Mouse (Mus musculus): ENCODE data around the gene Lrrc15.
A peak's percentile ranks its signal among the peaks of the same experiment; 100 is the strongest.

Gene Lrrc15

GRCm38 (mm10) chr16:30282844-30283495 is at the start of gene Lrrc15:
Gene Lrrc15 (minus strand): TSS chr16:30283256.
- DNase-seq (ENCODE audit: low spot score in 2 of 2), result no peak

- no peak for DNase-seq (ENCODE audit: low spot score in 2 of 2)
Measured at GRCm38 (mm10) chr16:30314236-30314635, 31.2 kb upstream of the Lrrc15 start.

DNA sequence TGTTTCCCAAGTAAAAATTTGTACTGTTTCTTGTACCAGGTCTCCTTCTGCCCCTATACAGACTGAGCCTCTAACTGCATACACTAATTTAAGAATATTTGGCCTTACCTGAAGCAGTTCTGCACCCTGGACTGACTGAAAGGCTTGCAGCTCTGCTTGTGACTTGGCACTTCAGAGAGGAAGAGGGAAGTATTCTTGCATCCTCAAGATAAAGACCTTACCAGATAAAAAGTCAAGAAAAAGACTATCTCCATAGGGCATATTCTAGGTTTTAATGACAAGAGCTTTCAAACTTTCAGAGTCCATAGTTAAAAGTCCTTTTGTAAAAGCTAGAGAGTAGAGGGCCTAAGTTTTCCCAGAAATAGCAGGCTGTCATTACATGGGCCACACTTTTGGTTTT is 27.6 kb upstream of the Lrrc15 start, which contains the start of gene Gp5:
Gene Gp5, minus strand, starts transcription at position 133 of the 400 bp plus-strand sequence.
- no peak for DNase-seq (ENCODE audit: low spot score in 2 of 2)

- DNase-seq (ENCODE audit: low spot score in 2 of 2), result no peak
Measured at GRCm38 (mm10) chr16:30310171-30310515, 27.1 kb upstream of the Lrrc15 start.

DNA sequence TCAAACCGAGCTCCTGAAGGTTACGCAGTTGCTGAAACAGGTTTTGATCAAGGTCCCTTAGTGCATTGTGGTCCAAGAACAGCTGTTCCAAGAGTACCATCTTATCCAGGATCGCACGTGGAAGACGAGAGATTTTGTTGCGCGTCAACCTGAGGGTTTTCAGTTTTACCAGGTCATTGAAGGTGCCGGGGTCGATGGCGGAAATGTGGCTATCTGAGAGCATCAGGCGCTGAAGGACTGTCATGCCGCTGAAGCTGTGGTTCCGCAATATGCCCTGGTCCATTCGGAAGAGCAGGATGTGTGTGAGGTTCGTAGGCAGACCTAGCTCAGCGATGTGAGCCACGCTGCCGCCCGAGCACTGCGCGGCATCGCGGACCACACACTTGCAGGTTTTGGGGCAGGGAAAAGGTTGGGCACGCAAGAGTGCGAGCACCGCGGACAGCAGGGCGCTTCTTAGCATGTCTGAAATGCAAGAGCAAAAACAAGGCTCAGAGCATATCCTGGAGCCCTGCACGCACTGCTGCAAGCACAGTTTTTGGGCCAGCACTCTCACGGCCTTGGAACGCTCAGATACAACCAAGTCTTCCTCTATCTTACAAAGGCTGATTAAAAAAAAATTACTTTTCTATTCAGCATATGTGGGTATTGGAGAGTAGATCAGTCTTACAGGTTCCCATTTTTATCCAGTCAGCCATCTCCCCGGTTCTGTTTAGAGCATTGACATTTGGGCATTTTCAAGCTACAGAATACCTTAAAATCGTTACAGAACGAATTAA is 26.5 kb upstream of the Lrrc15 start:
- DNase-seq (ENCODE audit: low spot score in 2 of 2), result peak in 1 of 2 experiments; percentile 20

DNA sequence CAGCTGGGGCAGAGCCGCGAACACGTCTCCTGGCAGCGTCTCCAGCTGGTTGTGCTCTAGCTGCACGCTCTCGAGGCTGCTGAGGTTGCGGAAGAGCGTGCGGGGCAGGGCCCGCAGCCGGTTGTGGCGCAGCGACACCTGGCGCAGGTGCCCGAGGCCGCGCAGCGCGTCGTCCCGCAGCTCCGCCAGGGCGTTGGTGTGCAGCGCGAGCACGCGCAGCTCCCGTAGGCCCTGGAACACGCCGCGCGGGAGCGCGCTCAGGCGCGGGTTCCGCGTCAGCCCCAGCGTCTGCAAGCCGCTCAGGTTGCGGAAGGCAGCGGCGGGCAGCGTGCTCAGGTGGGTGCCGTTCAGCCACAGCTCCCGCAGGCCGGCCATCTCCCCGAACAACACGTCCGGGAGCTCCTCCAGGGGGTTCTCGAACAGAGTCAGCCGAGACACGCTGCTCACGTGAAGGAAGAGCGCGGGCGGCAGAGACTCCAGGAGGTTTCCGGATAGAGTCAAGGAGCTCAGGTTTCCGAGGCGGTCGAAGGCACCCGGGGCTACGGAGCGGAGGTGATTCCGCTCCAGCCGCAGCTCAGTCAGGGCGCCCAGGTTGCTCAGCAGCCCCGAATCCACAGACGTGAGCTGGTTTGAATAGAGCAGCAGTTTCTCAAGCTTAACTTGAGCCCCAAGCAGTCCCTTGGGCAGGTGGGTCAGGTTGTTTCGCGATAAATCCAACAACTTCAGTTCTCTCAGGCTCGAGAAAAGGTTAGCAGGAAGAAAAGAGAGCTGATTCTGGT is 25.7 kb upstream of the Lrrc15 start:
- peak; percentile 36 to 65 for DNase-seq (ENCODE audit: low spot score in 2 of 2)

DNA sequence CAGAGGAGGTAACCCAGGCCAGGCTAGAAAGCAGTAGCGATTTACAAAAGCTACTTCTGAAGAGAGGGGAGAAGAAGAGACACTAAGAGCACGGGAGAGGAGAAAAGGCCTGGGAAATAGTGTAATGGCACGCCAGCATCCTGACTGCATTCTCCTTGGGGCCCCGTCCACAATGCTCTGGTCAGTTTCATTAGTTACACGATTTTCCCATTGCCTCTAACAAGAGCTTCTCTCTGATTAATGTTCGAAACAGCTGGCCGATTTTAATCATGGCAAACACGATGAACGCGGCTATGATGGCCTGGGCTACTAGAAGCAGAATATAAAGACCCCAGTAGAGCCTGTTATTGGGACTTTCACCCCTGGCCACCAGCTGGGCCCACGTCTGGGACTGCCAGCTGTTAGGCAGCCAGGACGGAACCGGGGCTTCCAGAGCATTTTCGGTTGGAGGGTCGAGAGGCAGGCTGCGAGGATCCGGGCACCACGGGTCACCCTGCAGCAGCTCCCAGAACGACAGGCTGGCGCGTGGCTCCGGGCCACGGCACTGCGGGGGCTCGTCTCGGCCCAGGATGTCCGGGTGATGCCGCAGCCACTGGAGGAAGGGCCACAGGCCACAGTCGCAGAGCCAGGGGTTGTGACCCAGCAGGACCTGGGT is 25.0 kb upstream of the Lrrc15 start:
- no peak for DNase-seq (ENCODE audit: low spot score in 2 of 2)

DNA sequence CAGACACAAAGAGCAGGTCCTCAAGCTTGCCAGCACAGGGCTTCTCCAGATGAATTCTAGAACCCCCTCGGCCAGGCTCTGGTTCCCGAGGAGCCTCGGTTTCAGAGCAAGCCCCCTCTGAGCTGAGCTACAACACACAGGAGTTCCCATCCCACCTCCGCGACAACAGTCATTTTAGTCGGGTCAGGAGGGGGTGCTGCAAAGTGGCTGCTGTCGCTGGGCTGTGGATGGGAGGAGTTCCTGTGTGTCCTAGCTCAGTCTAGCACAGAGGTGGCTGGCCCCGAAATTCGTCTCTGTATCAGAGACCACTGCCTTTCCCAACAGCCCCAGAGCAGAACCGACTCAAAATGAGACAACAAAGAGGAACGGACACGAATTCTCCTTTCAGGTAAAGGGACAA is 24.2 kb upstream of the Lrrc15 start:
- DNase-seq (ENCODE audit: low spot score in 2 of 2), result no peak

GRCm38 (mm10) chr16:30306102-30306501 is 23.0 kb upstream of the Lrrc15 start:
- DNase-seq (ENCODE audit: low spot score in 2 of 2), result no peak

- no peak for DNase-seq (ENCODE audit: low spot score in 2 of 2)
Measured at GRCm38 (mm10) chr16:30304236-30304635, 21.2 kb upstream of the Lrrc15 start.

DNA sequence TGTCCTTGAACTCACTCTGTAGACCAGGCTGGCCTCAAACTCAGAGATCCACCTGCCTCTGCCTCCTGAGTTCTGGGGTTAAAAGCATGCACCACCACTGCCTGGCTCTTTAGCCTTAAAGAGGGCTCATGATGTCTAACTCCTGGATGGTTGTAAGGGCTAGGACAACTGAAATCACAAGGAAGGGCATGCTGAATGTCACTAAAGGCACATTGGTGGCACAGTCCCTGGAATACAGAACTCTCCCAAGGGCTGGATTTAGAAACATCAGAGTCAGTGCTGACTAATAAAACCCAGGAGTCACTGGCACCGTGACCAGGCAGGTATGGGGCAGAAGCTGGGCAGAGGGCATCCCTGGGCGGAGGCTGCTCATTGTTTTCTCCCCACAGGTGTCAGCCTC is 20.4 kb upstream of the Lrrc15 start:
- DNase-seq (ENCODE audit: low spot score in 2 of 2), result no peak

- DNase-seq (ENCODE audit: low spot score in 2 of 2), result no peak
Measured at GRCm38 (mm10) chr16:30302686-30303085, 19.6 kb upstream of the Lrrc15 start.

GRCm38 (mm10) chr16:30299711-30300277 is 16.7 kb upstream of the Lrrc15 start:
- DNase-seq (ENCODE audit: low spot score in 2 of 2), result no peak

GRCm38 (mm10) chr16:30297450-30297849 is 14.4 kb upstream of the Lrrc15 start:
- DNase-seq (ENCODE audit: low spot score in 2 of 2), result no peak

DNA sequence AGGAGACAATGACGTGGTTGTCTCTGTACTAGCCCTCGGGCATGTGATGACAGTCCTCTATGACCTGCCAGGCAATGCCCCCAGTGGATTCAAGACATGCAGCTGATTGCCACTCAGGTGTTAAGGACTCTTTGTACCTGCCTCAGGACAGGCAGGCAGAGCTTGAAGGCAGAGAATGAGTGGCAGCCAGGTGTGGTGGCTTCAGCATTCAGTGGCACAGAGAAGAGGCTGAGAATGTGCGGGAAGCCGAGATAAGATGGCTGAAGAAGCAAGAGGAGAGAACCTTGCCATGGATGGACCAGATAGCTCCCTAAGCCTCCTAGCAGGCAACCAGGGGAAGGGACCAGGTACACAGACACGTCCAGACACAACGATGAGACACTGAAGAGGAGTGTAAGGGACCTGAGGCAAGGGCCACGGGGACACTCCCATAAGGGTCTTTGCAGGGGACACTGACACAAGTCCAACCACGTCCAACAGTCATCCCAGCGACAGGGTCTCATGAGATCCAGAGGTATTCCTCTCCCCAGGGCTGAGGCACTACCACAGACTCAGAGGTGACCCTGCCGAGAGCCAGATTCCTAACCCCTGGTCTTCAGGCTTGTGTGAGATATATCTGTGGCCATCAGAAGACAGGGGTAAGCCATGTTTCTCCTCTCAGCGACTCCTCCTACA is 13.7 kb upstream of the Lrrc15 start:
- DNase-seq (ENCODE audit: low spot score in 2 of 2), result no peak

DNA sequence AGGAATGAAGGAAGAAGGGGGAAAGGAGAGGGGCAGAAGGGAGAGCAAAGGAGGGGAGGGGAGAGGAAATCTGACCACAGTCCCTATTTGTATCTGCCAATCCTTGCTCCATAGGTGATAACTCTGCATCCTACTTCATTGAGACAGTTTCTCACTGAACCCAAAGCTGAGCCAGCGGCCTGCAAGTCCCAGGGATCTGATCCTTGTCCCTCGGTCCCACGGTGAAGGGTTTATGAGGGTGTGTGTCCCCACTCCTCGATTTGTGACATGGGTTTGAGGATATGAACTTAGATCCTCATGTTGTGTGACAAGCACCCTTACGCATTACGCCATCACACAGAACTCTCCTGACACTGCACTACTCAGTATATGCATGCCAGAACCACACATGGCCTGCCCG is 12.1 kb upstream of the Lrrc15 start:
- DNase-seq (ENCODE audit: low spot score in 2 of 2), result no peak

DNA sequence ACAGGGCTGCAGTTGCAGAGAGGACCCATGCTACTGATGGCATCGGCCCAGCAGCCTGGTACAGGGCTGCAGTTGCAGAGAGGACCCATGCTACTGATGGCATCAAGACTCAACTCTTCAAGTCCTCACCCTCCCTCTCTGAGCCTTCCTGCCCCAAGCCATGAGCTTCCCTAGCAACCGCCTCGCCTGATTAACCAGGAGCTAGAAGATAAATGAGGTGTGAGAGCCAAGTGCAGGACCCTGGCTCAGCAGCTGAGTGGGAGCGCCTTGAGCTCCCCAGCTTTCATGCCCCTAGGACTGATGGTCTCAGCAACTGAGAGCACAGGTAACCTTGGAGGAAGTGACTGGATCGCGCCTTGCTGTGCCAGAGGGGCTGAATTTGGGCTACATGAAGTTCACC is 7.4 kb upstream of the Lrrc15 start:
- no peak for DNase-seq (ENCODE audit: low spot score in 2 of 2)

DNA sequence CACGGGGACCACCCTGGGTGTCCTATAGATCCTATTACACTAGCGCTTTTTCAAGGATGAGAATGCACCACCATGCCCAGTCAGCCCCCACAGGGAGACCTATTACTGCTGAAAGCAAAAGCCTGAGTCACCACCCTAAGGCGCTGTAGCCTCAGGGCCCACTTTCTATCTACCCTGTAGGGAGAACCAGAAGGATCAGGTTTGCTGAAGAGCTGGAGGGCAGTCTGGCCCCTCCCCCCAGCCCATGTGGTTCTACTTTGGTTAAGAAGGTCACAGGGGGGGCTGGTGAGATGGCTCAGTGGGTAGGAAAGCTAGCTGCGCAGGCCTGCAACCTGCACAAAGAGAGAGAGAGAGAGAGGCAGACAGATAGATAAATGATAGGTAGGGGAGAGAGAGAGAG is 2.6 kb upstream of the Lrrc15 start:
- DNase-seq (ENCODE audit: low spot score in 2 of 2), result no peak

GRCm38 (mm10) chr16:30283743-30284337 is 784 bp upstream of the Lrrc15 start:
- DNase-seq (ENCODE audit: low spot score in 2 of 2), result no peak

DNA sequence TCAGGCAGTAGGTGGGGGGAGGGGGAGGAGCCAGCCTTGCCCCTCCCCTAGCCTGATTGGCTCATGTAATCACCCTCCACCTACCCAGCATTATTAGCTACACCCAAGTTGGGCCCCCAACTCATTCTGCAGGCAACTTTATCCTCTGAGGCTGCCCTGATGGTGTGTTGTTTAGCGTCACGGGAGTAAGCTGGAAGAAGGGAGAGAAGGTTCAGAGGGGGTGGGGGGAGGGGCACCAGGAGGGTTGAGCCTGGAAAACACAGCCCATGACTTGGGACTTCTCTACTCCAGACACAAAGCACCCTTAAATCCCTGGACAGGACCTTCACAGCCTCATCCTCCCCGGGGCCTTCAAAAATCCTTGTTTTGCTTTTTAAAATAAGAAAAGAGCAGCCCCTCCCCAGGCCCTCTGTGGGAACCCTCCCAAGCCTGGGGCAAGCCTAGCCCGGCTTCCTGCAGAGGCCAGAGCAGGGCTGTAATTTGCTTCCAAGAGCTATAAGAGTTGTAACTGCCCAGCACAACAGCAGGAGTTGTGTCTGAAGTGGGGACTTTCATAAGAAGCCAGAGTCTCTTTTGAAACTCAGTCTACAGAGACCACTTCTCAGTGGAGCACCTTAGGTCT is 2.3 kb downstream of the Lrrc15 start:
- DNase-seq (ENCODE audit: low spot score in 2 of 2), result no peak
